In genomic region chr1:165459503-165460181, GRCm38 (mm10) we compare ENCODE assay signal across 8 mouse cellular contexts. TPM values are rescaled to one million over a fixed set of nuclear protein-coding genes. Genes with fewer than 3 reads are reported as not detected.
DNase-seq lines count a peak whose midpoint lies in the region; ATAC-seq lines count a peak whose summit lies in the region.

No protein-coding gene starts in this region.

- WGBS in hindbrain, embryonic 13.5 days = under 1% methylated on average over 55 of the region's 60 CpGs

- H3K4me1 ChIP-seq in hindbrain, embryonic 13.5 days (replicated peaks) = peaks cover 14% of the 10 kb centered on the region

- peak overlapping the region; percentile 97 for H3K27ac ChIP-seq in hindbrain, embryonic 13.5 days

- peak overlapping the region; percentile 94 for H3K4me2 ChIP-seq in hindbrain, embryonic 13.5 days

- ATAC-seq in hindbrain, embryonic 13.5 days (ENCODE audit: low FRiP score) = no peak

- H3K36me3 ChIP-seq in hindbrain, embryonic 13.5 days = no peaks in the 10 kb centered on the region

- H3K27me3 ChIP-seq in hindbrain, embryonic 13.5 days = no peaks in the 10 kb centered on the region

- peak; percentile 75 for DNase-seq in NIH3T3 (ENCODE audit: low read depth)
- DNase-seq in cerebellum, adult 9-11 months = peak; percentile 83
- DNase-seq in frontal cortex, postnatal 14 days (ENCODE audit: low spot score in 2 of 2) = peak; percentile 36 to 39
- peak; percentile 29 for DNase-seq in left cerebral cortex, adult 11 months (ENCODE audit: low spot score)
- peak; percentile 63 for DNase-seq in lung, postnatal 25 days (ENCODE audit: low spot score)
- DNase-seq in right cerebral cortex, adult 18-20 months = peak; percentile 55
- peak; percentile 60 for DNase-seq in urinary bladder, postnatal 14 days (ENCODE audit: low spot score)

- H3K9me3 ChIP-seq in hindbrain, embryonic 13.5 days = no peaks in the 10 kb centered on the region

- peak overlapping the region; percentile 85 for H3K9ac ChIP-seq in hindbrain, embryonic 13.5 days

- peak overlapping the region; percentile 93 for H3K4me3 ChIP-seq in hindbrain, embryonic 13.5 days

RNA-seq across cellular contexts. Expression of gene Dcaf6, which starts 0.6 kb away (rescaled TPM):
- polyA plus RNA-seq in hindbrain, embryonic 13.5 days (2015; fragmentation: Nextera tagmentation; extraction: Ambion mirVana) = 12.8 and 14.6 TPM in 2 replicates

RNA-seq across cellular contexts. Expression of gene Mpc2, which starts 0.8 kb away (rescaled TPM):
- 173 and 191 TPM in 2 replicates for polyA plus RNA-seq in hindbrain, embryonic 13.5 days (2015; fragmentation: Nextera tagmentation; extraction: Ambion mirVana)

RNA-seq across cellular contexts. Expression of gene Adcy10, which starts 25.3 kb away (rescaled TPM):
- polyA plus RNA-seq in hindbrain, embryonic 13.5 days (2015; fragmentation: Nextera tagmentation; extraction: Ambion mirVana) = 0.26 and 0.35 TPM in 2 replicates

Comparison
In these comparisons a context has a peak if more than half of its experiments do, and no peak if none do; other contexts are left out.
1. DNase-seq: peak in every context shown above with its lines; median percentile 83 in cerebellum, adult 9-11 months; 75 in NIH3T3; 63 in lung, postnatal 25 days; 60 in urinary bladder, postnatal 14 days; 55 in right cerebral cortex, adult 18-20 months; 38 in frontal cortex, postnatal 14 days; 29 in left cerebral cortex, adult 11 months.